Mouse (Mus musculus) mesoderm, embryonic 11.5 days (tissue): Measurements from ENCODE around the gene Ift43.

Experiments used
- DNase-seq: peaks from one replicate; pipeline ENCODE4 v3.0.0-alpha.2; 2012; ENCODE audit warnings: low read depth, low spot score

The Ift43 gene

GRCm38 (mm10) chr12:86174369-86174768 is 92.0 kb downstream of the Ift43 start:
- DNase-seq: no peak

DNA sequence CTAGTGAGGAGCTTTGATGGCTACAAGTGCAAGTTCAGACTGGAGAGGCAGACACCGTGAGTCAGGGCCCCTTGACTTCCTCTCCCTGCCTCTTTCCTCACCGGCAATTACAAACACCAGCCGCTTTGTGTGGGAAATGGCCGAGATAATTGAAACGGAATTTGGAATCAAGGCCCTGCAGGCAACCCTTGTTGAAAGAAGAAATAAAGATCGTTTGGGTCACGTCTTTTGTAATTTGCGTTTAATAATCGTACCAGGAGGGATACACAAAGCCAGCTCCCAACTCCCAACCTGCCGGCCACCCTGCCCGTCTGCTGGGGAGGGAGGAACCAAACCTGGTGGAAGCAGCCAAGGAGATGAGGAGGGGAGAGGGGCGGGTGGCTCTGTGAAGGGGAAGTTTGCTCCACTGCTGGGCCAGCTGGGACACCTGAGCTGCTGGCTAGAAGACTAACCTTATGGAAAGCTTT is 93.2 kb downstream of the Ift43 start:
- no peak for DNase-seq

- peak; percentile 62 for DNase-seq
Measured at GRCm38 (mm10) chr12:86176675-86177339, 94.5 kb downstream of the Ift43 start.

GRCm38 (mm10) chr12:86179266-86179665 is 96.9 kb downstream of the Ift43 start:
- DNase-seq: no peak

DNA sequence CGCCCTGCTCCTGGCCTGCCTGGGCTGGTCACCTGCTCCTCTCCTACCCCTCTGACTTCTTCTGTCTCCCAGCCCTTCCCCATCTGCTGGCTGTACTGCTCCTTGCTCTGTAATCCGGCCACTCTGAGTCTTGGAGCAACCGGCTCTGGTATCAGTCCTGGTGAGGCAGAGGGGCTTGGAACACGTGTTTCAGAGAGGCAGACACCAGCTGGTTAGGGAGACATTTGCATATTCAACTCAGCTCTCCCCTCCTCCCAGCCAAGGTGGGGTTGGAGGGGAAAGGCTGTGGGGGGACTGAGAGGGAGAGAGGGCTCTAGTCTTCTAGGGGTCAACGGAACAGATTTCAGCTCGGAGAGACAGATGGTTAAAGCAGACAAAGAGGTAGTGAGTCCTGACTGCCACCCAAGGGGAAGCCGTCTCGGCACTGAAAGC is 99.0 kb downstream of the Ift43 start:
- DNase-seq: peak; percentile 54

GRCm38 (mm10) chr12:86181879-86182278 is 99.5 kb downstream of the Ift43 start:
- DNase-seq: no peak

DNA sequence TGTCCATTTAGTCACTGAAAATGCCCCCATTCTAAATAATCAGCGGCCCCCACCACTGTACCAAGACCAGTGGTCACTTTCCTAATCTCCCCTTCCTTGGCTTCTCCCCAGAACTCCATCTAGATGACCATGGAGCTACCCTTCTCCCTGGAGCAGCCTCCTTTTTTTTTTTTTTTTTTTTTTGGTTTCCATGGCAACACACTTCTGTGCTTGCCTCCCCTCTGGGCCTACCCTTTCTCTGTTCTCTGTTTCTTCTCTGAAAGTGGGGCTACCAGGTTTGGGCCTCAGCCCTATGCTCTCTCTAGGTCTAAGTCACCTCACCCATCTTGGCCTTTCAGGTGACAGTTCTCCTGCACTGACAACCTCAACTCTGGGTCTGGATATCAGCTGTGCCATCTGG is 100.1 kb downstream of the Ift43 start:
- no peak for DNase-seq

GRCm38 (mm10) chr12:86188161-86188560 is 105.8 kb downstream of the Ift43 start:
- no peak for DNase-seq

- DNase-seq: no peak
Measured at GRCm38 (mm10) chr12:86189601-86190323, 107.4 kb downstream of the Ift43 start.

- no peak for DNase-seq
Measured at GRCm38 (mm10) chr12:86192036-86192449, 109.7 kb downstream of the Ift43 start.

DNA sequence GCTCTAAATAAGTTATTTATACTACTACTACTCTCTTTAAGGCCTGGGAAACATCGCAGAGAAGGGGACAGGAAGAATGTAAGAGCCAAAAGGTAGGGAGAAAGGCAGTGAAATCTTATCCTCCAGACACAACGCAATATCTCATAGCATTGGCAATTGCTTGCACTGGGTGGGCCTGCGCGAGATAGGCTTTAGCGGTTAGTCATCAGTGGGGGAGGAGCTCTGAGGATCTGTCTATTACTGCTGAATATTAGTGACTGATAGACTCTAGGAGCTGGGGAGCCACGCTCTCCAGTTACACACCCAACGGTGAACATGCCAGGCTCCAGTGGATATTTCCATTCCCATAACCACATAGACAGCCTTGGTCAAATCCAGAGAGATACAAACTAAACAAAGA is 114.6 kb downstream of the Ift43 start:
- DNase-seq: no peak

- DNase-seq: peak; percentile 81
Measured at GRCm38 (mm10) chr12:86203443-86204057, 121.2 kb downstream of the Ift43 start.

DNA sequence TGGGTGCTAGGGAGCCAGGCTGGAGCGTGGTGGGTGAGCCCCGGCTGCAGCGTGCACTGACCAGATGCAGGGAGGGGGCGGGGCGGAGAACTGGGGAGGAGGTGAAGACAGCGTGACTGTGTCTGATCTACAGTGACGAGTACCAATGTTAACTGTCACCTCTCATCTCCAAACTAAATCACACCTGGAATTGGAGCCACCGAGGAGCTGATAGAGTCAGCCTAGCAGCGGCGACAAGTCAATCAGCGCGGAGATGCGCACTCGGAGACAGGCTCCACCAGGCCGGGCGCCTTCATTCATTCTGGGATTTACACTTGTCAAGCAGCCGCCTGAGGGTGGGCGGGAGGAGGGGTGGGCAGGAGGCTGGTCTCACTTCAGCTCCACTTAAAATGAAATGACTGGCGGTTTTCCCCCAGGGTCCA is 128.8 kb downstream of the Ift43 start:
- DNase-seq: no peak
